Mouse (Mus musculus) monocyte, adult 2 months (primary cell): ENCODE measurements around the gene Psmd3.

Experiments
- DNase-seq, 2 experiments: peaks; one replicate each; pipeline ENCODE4 v3.0.0; 2022; ENCODE audit warnings: low spot score in 2 of 2, low read depth in 1 of 2

The Psmd3 gene

GRCm38 (mm10) chr11:98743655-98744345 is 61.4 kb downstream of the Psmd3 start:
- DNase-seq, result no peak

- DNase-seq, result no peak
Observed at GRCm38 (mm10) chr11:98744456-98745019, 62.2 kb downstream of the Psmd3 start.
